Mouse (Mus musculus): ENCODE results near the gene Dennd1b. TPM values are rescaled to one million over a fixed set of nuclear protein-coding genes. Genes with fewer than 3 reads are reported as not detected.
A peak's percentile ranks its signal among the peaks of the same experiment; 100 is the strongest.

The Dennd1b gene
- polyA plus RNA-seq, 1 experiment from 2014 or later: 8.3 TPM

DNA sequence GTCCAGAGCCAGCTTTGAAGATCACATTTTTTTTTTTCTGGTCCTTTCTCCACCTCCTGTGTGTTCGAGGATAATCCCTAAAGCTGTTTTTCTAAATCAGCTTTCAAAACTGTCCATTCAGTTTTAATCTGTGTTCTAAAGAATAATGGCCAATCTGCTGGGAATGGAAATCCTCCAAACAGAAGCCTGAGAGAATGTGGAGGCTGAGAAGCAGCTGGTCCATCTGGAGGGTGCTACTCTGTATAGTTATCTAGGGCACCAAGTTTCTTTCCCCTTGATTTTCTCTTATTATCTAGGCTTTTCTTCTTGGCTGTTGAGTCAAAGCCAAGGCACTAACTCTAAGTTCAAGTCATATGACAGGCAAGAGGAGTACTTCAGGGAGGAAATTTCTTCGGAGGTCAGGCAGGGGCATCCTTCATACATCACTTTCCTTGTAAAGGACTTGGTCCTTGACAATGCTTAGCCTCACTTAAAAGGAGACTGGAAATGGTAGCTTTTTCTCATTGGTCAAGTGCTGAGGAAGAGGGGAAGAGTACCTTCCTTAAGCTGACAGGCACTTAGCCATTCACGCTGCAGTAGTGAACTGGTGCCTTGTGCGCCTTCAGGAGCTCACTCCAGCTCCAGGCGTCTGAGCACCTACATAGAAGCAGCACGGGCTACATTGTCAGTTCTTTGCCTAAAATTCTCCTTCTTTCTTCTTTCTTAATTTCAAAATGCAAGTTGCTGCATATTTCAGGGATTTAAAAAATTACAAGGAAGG lies 32.6 kb downstream of the Dennd1b start:
- no peak overlapping the region for H3K4me3 ChIP-seq
- H3K4me2 ChIP-seq (replicated peaks): no peak overlapping the region
- no peak for ATAC-seq (replicated peaks)
- no peak overlapping the region for H3K9ac ChIP-seq (replicated peaks)
- no peaks in the 10 kb centered on the region for H3K9me3 ChIP-seq
- peaks cover 12% of the 10 kb centered on the region for H3K4me1 ChIP-seq
- H3K27me3 ChIP-seq: no peaks in the 10 kb centered on the region
- no peaks in the 10 kb centered on the region for H3K36me3 ChIP-seq
- no peak overlapping the region for H3K27ac ChIP-seq (replicated peaks)
- 74% methylated on average over 6 of the region's 6 CpGs for WGBS

DNA sequence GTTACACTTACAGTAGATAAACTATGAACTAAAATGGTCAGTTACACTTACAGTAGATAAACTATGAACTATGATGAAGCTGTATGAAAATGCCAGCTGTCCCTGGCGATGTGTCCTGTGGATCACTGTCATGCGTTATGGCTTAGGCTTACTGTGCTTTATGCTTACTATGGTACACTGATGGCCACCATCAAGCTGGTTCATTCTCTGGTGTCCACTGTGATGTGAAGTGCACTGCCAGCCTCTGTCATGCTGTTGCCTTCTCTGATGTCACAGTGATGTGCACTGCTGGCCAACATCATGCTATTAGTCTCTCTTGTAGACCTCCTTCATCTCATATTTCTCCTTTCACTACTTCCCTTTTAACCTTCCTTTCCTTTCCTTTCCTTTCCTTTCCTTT lies 33.4 kb downstream of the Dennd1b start:
- ATAC-seq (replicated peaks): no peak
- no peak overlapping the region for H3K27ac ChIP-seq (replicated peaks)
- H3K36me3 ChIP-seq: no peaks in the 10 kb centered on the region
- peaks cover 16% of the 10 kb centered on the region for H3K4me1 ChIP-seq
- H3K9me3 ChIP-seq: no peaks in the 10 kb centered on the region
- no peak overlapping the region for H3K4me3 ChIP-seq
- no peak overlapping the region for H3K9ac ChIP-seq (replicated peaks)
- no peak overlapping the region for H3K4me2 ChIP-seq (replicated peaks)
- H3K27me3 ChIP-seq: no peaks in the 10 kb centered on the region
- 96% methylated on average over 2 of the region's 2 CpGs for WGBS

DNA sequence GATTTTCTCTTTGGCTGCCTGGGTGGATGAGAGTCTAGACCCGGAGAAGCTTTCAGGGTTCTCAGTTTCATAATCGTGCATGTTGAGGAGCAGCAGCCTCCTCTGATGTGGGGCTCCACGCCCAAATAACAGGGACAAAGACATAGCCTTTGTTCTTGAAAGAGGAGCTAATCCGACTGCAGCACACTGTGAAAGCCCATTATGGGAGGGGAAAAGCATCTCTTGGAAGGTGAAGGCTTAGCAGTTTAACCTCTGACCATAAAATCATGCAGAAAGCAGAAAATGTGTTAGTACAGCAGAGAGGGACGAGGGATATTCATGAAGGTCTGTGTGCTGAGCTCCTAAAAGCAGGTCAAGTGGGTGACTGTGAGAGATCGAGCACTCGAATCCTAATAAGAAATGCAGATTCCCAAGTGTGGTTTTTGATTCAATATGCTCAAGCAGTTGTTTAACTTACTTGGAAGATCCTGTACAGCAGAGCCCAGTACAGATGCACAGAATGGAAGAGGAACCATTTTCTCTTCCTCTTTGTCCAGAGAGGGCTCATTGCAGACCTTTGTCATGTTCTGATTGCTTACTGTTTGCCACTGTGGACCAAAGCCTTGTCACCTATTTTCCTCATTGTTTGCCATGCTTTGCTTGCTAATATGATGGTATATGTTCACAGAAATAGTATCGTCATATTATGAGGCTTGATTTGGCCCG lies 37.6 kb downstream of the Dennd1b start:
- peak overlapping the region; percentile 11; the same call in 1 of the 2 replicates for H3K4me2 ChIP-seq (replicated peaks)
- H3K36me3 ChIP-seq: no peaks in the 10 kb centered on the region
- no peaks in the 10 kb centered on the region for H3K27me3 ChIP-seq
- no peaks in the 10 kb centered on the region for H3K9me3 ChIP-seq
- ATAC-seq (replicated peaks): peak; percentile 63
- H3K4me3 ChIP-seq: peak overlapping the region; percentile 8; the same call in 1 of the 2 replicates
- 9% methylated on average over 9 of the region's 9 CpGs for WGBS
- peaks cover 12% of the 10 kb centered on the region for H3K4me1 ChIP-seq
- peak overlapping the region; percentile 45 for H3K9ac ChIP-seq (replicated peaks)
- H3K27ac ChIP-seq (replicated peaks): peak overlapping the region; percentile 70

DNA sequence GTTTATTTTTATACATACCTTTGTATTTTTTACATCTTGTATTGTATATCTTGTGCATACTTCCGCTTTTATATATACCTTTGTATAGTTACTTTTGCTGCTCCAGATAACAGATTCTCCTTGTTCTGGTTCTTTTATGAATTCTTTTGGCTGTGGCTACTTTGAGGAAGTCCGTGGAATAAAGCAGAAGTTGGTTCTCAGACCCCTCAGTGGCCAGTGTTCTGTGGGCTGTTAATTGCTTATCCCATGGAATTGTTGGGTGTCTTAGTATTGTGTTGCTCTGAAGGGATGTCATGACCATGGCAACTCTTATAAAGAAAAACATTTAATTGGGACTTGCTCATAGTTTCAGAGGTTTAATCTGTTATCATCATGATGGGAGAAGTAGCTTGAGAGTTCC lies 40.3 kb downstream of the Dennd1b start:
- Histone ChIP-seq H3K4me3 (no peak overlapping the region), H3K9ac (replicated peaks) (no peak overlapping the region), H3K36me3 (no peaks in the 10 kb centered on the region), H3K4me1 (peaks cover 10% of the 10 kb centered on the region), H3K4me2 (replicated peaks) (no peak overlapping the region), H3K27ac (replicated peaks) (no peak overlapping the region), H3K9me3 (no peaks in the 10 kb centered on the region), H3K27me3 (no peaks in the 10 kb centered on the region)
- 64% methylated on average over 2 of the region's 2 CpGs for WGBS
- ATAC-seq (replicated peaks): no peak

DNA sequence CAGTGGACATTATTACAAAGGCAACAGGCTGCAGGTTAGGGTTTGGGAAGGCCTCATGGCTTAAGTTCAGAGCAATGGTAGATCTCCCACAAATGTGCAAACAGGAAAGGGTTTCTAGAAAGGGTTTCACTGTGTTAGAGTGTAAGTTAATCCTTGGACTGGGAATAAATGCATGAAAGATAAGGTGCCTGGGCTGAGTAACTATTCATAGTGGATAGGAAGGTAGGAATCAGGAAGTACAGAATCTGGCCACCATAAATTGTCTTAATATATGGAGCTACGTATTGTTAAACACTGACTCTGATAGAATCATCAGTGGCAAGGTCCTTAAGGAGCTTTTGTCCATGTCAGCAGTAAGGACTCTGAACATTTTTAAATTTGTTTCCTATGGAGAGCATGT lies 42.8 kb downstream of the Dennd1b start:
- Histone ChIP-seq H3K4me1 (peaks cover 3% of the 10 kb centered on the region), H3K9me3 (no peaks in the 10 kb centered on the region), H3K36me3 (no peaks in the 10 kb centered on the region), H3K4me2 (replicated peaks) (no peak overlapping the region), H3K27me3 (no peaks in the 10 kb centered on the region), H3K9ac (replicated peaks) (no peak overlapping the region), H3K27ac (replicated peaks) (no peak overlapping the region), H3K4me3 (no peak overlapping the region)
- WGBS: 88% methylated on average over 1 of the region's 1 CpGs
- ATAC-seq (replicated peaks): no peak

DNA sequence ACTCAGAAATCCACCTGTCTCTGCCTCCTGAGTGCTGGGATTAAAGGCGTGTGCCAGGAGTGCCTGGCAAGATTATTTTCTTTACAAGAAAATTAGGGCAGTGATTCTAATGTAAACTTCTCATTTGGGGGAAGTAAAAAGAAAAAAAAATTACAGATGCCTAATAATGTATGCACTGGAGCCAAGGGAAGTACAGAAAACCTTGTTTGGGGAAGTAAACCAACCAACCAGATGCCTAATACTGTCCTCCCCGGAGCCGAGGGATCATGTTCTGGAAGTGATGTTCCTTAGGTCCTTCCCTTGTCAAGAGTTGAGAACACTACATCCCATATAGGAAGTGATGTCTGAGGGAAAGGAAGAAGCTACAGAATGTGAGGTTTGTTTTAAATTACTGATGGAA lies 44.2 kb downstream of the Dennd1b start:
- Histone ChIP-seq H3K9me3 (no peaks in the 10 kb centered on the region), H3K27ac (replicated peaks) (no peak overlapping the region), H3K4me2 (replicated peaks) (no peak overlapping the region), H3K4me1 (no peaks in the 10 kb centered on the region), H3K4me3 (no peak overlapping the region), H3K9ac (replicated peaks) (no peak overlapping the region), H3K27me3 (no peaks in the 10 kb centered on the region), H3K36me3 (no peaks in the 10 kb centered on the region)
- WGBS: 89% methylated on average over 3 of the region's 3 CpGs
- no peak for ATAC-seq (replicated peaks)

DNA sequence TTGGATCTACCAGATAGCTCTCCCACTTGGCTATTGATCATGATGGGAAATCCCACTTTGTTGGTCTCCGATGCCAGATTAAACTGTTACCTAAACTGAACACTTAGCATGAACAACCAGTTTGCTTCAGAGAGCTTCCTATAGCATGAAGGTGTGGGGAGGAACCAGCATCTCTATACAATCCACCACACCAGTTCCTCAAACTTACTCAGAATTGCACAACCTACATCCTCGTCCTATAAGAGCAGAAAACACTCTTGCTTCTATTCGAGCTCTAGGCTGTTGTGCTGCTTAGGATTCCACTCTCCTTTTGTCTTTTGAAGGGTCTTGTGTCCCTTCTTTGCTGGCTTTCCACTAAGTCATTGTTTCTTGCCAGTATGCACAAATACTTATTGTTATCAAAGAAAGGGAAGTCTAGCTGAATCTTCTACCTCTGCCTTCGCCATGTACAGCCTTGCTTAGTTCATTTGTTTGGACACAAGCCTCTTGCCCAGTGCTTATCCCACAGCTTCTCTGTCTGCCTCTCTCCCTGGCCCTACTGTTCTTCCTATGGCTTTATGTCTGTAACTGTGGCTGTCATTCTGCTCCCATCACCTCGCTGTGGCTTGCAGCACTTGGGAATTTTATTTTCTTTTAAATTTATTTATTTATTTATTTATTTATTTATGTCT lies 52.0 kb downstream of the Dennd1b start:
- H3K27me3 ChIP-seq: no peaks in the 10 kb centered on the region
- H3K4me3 ChIP-seq: no peak overlapping the region
- H3K4me1 ChIP-seq: no peaks in the 10 kb centered on the region
- 63% methylated on average over 5 of the region's 5 CpGs for WGBS
- no peak overlapping the region for H3K9ac ChIP-seq (replicated peaks)
- H3K27ac ChIP-seq (replicated peaks): no peak overlapping the region
- H3K9me3 ChIP-seq: no peaks in the 10 kb centered on the region
- ATAC-seq (replicated peaks): no peak
- no peak overlapping the region for H3K4me2 ChIP-seq (replicated peaks)
- no peaks in the 10 kb centered on the region for H3K36me3 ChIP-seq

DNA sequence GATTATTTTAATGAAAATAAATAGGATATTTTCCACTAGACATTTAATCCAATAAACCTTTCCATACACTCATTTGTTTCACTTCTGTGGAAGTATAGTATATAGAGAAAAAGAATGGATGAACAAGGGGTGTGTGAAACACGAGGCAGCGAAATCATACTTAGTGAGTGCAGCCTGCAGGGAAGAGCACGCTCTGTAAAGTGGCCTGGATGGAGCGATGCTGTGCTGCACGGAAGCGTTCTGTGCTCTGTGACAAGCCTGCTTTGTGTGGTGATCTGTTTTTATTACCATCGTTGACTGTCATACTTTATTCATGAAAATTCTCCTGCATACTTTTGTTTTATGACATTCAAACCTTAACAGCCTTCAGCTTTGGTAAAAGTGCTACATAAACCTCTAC lies 58.1 kb downstream of the Dennd1b start:
- Histone ChIP-seq H3K27ac (replicated peaks) (no peak overlapping the region), H3K4me2 (replicated peaks) (no peak overlapping the region), H3K4me1 (peaks cover 8% of the 10 kb centered on the region), H3K4me3 (no peak overlapping the region), H3K9me3 (no peaks in the 10 kb centered on the region), H3K9ac (replicated peaks) (no peak overlapping the region), H3K36me3 (no peaks in the 10 kb centered on the region), H3K27me3 (no peaks in the 10 kb centered on the region)
- peak; percentile 70; the same call in 1 of the 2 replicates for ATAC-seq (replicated peaks)
- WGBS: 51% methylated on average over 7 of the region's 7 CpGs

DNA sequence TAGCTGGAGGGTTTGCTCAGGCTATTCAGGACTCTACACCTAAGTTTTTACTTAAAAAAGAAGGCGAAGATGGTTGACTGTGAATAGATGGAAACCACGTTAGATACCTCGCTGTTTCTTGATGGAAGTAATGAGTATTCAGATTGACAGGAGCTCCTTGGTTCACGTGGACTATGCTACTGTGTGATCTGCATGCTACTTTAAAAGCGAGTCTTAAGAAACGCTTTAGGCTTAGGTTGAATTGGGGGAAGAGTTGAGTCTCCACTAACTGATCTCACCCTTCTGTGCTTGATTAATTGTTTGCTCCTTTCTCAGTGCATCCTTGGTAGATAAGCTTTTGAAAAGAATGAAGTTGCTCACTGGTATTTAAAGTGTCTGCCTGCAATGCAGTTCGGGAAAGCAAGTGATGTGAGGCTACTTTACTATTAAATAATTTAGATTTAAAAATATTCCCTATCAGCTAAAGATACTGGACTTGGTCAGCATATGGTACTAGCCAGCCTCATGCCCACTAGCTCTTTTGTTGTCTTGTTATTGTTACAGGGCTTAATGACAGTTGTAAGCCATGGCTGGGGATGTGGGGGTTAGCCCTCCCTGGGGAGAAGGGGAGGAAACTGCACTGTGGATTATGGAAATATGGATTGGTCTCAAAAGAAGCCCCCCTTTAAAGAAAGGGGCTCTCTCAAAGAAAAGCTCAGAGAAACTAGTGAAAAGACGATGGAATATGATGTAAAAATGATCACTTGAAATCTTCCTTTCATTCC lies 62.8 kb downstream of the Dennd1b start:
- WGBS: 34% methylated on average over 8 of the region's 8 CpGs
- H3K4me2 ChIP-seq (replicated peaks): no peak overlapping the region
- H3K4me1 ChIP-seq: peaks cover 10% of the 10 kb centered on the region
- no peak overlapping the region for H3K9ac ChIP-seq (replicated peaks)
- no peak overlapping the region for H3K27ac ChIP-seq (replicated peaks)
- no peaks in the 10 kb centered on the region for H3K27me3 ChIP-seq
- no peaks in the 10 kb centered on the region for H3K36me3 ChIP-seq
- H3K9me3 ChIP-seq: no peaks in the 10 kb centered on the region
- no peak overlapping the region for H3K4me3 ChIP-seq
- 0 out of 2 replicates have a peak, but pooled peaks have one; percentile 11 for ATAC-seq (replicated peaks)

DNA sequence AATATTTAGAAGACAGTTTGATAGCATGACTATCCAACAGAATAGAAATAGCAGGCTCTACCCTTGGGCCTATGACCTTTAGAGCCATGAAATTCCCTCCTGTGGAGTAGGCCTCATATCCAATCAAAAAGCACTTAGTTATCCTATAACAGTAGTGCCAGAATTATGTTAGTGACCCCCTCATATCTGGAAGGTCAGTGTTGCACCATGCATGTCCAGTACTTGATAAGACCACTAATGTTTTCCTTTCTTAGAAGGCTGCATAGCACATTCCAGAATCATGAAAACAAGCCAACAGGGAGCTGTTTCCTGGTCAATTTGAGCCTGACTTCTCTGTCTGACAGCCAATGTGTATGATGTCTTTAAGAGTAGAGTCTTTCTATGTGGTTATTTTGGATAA lies 66.3 kb downstream of the Dennd1b start:
- H3K27me3 ChIP-seq: no peaks in the 10 kb centered on the region
- no peaks in the 10 kb centered on the region for H3K9me3 ChIP-seq
- H3K4me1 ChIP-seq: peaks cover 5% of the 10 kb centered on the region
- no peak overlapping the region for H3K9ac ChIP-seq (replicated peaks)
- ATAC-seq (replicated peaks): no peak
- H3K27ac ChIP-seq (replicated peaks): no peak overlapping the region
- H3K4me2 ChIP-seq (replicated peaks): no peak overlapping the region
- H3K36me3 ChIP-seq: no peaks in the 10 kb centered on the region
- H3K4me3 ChIP-seq: no peak overlapping the region

DNA sequence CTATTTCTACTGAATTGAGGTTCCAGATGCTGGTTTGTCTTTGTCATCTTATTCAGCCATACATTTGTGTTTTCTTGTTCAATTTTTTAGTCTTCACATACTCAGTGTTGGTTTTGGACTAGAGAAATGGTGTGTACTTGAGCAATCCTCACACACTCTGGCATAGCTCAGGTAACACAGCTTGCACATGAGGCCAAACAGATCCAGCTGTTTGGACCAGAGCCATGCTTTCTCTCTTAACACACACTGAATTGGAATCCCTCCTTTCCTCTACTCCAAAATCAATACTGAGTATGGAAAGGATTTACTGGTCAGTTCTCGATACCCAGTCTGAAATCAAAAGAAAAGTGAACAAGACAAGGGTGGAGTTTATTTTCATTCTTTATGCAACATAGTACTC lies 69.2 kb downstream of the Dennd1b start:
- no peaks in the 10 kb centered on the region for H3K9me3 ChIP-seq
- WGBS: 100% methylated on average over 1 of the region's 1 CpGs
- no peaks in the 10 kb centered on the region for H3K27me3 ChIP-seq
- no peaks in the 10 kb centered on the region for H3K4me1 ChIP-seq
- H3K4me3 ChIP-seq: no peak overlapping the region
- H3K27ac ChIP-seq (replicated peaks): no peak overlapping the region
- H3K4me2 ChIP-seq (replicated peaks): no peak overlapping the region
- no peaks in the 10 kb centered on the region for H3K36me3 ChIP-seq
- ATAC-seq (replicated peaks): no peak
- no peak overlapping the region for H3K9ac ChIP-seq (replicated peaks)

DNA sequence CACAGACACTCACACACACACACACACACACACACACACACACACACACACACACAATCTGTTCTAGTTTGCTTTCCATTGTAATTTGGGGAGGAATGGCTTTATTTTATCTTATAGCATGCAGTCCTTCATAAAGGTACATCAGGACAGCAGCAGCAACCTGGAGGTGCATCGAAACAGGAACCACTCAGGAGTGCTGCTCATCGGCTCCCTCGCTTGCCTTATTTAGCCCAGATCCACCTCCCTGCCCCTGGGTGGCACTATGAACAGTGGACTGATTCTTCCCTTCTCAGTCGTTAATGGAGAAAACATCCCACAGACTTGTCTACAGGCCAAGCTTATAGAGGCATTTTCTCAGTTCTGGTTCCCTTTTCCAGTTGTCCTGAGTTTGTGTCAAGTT lies 71.9 kb downstream of the Dennd1b start:
- Histone ChIP-seq H3K4me3 (no peak overlapping the region), H3K27me3 (no peaks in the 10 kb centered on the region), H3K9me3 (no peaks in the 10 kb centered on the region), H3K4me2 (replicated peaks) (no peak overlapping the region), H3K27ac (replicated peaks) (no peak overlapping the region), H3K36me3 (no peaks in the 10 kb centered on the region), H3K9ac (replicated peaks) (no peak overlapping the region), H3K4me1 (peaks cover 7% of the 10 kb centered on the region; the same call in 1 of the 2 replicates)
- 64% methylated on average over 4 of the region's 4 CpGs for WGBS
- ATAC-seq (replicated peaks): no peak
